ENCODE assay signal across 18 mouse cellular contexts in the genomic region with DNA sequence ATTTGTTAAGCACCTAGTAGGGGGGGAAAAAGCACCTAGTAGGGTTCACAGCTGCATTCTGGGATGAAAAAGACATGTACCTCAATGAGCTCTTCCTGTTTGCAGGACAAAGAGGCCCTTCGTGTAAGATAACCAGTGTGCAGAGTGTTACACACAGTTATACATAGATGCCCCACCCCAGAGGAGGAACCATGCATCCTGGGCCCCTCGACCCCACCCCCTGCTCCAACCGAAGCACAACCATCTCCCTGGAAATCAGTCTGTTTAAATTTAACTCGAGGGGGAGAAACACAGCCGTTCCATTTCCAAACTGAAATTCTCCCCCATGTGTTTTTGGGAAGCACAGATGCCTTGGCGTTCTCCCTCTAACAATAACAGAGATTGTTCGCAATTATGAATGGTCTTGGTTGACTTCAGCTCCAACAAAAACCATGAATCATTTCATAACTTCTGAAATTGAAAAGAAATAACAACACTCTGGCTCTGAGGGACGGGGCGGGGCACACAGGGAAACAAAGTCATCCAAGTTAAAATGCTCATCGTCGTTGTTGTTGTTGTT. TPM values are rescaled to one million over a fixed set of nuclear protein-coding genes. Genes with fewer than 3 reads are reported as not detected.
DNase-seq lines count a peak whose midpoint lies in the region; ATAC-seq and TF ChIP-seq lines count a peak whose summit lies in the region.
"Had no signal": no experiment of that assay in that cellular context is flagged by ENCODE, and none has a peak within 500 bp of the region (broad histone marks: within the 10 kb centered on the region; RNA-seq: fewer than 3 reads in every experiment).

No protein-coding gene starts in this region.

- no peaks in the 10 kb centered on the region for H3K36me3 ChIP-seq in forebrain, postnatal 0 days (ENCODE audit: insufficient read depth)
- peaks cover 15% of the 10 kb centered on the region; the same call in 1 of the 2 replicates for H3K36me3 ChIP-seq in forebrain, embryonic 13.5 days (ENCODE audit: poor library complexity, severe bottlenecking)
- H3K36me3 ChIP-seq in kidney, adult 2 months (ENCODE audit: control insufficient read depth, insufficient read depth, low read length), result no peaks in the 10 kb centered on the region
- H3K36me3 ChIP-seq: heart, embryonic 13.5 days had no signal

- WGBS in forebrain, postnatal 0 days, result 61% methylated on average over 11 of the region's 11 CpGs
- 89% methylated on average over 11 of the region's 11 CpGs for WGBS in forebrain, embryonic 13.5 days
- 51% methylated on average over 11 of the region's 11 CpGs for WGBS in kidney, adult 2 months

- no peaks in the 10 kb centered on the region for H3K27me3 ChIP-seq in forebrain, postnatal 0 days (ENCODE audit: insufficient read depth, low read length)
- H3K27me3 ChIP-seq in forebrain, embryonic 13.5 days, result no peaks in the 10 kb centered on the region
- H3K27me3 ChIP-seq in kidney, adult 2 months (replicated peaks; ENCODE audit: control insufficient read depth, insufficient read depth, low read length), result no peaks in the 10 kb centered on the region
- H3K27me3 ChIP-seq: heart, embryonic 13.5 days had no signal

- H3K4me2 ChIP-seq in forebrain, postnatal 0 days (ENCODE audit: low read depth), result no peak overlapping the region
- no peak overlapping the region for H3K4me2 ChIP-seq in forebrain, embryonic 13.5 days
- H3K4me2 ChIP-seq: heart, embryonic 13.5 days had no signal

- TF ChIP-seq POLR2A in kidney, adult 2 months (IDR thresholded peaks at IDR 0.05; ENCODE audit: low read depth, low read length), result no peak

- H3K27ac ChIP-seq in forebrain, postnatal 0 days (ENCODE audit: low read depth, low read length), result no peak overlapping the region
- H3K27ac ChIP-seq in forebrain, embryonic 13.5 days, result no peak overlapping the region
- H3K27ac ChIP-seq in kidney, adult 2 months (ENCODE audit: insufficient read depth, low read depth, low read length), result no peak overlapping the region
- H3K27ac ChIP-seq: heart, embryonic 13.5 days had no signal

- H3K9ac ChIP-seq in forebrain, postnatal 0 days, result no peak overlapping the region
- H3K9ac ChIP-seq in forebrain, embryonic 13.5 days, result no peak overlapping the region
- H3K9ac ChIP-seq: heart, embryonic 13.5 days; liver, postnatal 0 days had no signal

- DNase-seq in forebrain, postnatal 0 days, result peak; percentile 36
- DNase-seq in kidney, postnatal 10 days, result peak; percentile 13
- DNase-seq in kidney, adult 2 months, result no peak
- peak; percentile 75 for DNase-seq in brain, adult 2 months (ENCODE audit: low read depth, low spot score)
- peak; percentile 62 for DNase-seq in layer of hippocampus, adult 9-11 months
- DNase-seq in right cerebral cortex, adult 2 months (ENCODE audit: low spot score in 2 of 2), result no peak
- no peak for DNase-seq in urinary bladder, adult 18-20 months (ENCODE audit: low spot score in 2 of 2)
- DNase-seq: adrenal gland, postnatal 25 days; cerebellum, adult 9-10 months; gastrocnemius, postnatal 14 days; liver; liver, postnatal 0 days; lung, postnatal 14 days; right cerebral cortex, postnatal 14 days had no signal

- ATAC-seq in forebrain, postnatal 0 days, result no peak
- ATAC-seq in forebrain, embryonic 13.5 days, result no peak
- ATAC-seq: liver, postnatal 0 days had no signal

- no peak overlapping the region for H3K4me3 ChIP-seq in forebrain, postnatal 0 days (ENCODE audit: low read depth, low read length)
- H3K4me3 ChIP-seq in forebrain, embryonic 13.5 days, result no peak overlapping the region
- no peak overlapping the region for H3K4me3 ChIP-seq in kidney, adult 2 months (ENCODE audit: insufficient read depth, low read depth, low read length)
- H3K4me3 ChIP-seq: heart, embryonic 13.5 days had no signal

- no peak for TF ChIP-seq CTCF in forebrain, postnatal 0 days (IDR thresholded peaks at IDR 0.05; ENCODE audit: low read depth)
- TF ChIP-seq CTCF in kidney, adult 2 months (conservative IDR thresholded peaks at IDR 0.05; ENCODE audit: insufficient read depth, insufficient read length, low read depth, low read length), result no peak

- H3K4me1 ChIP-seq in forebrain, postnatal 0 days (ENCODE audit: insufficient read depth), result no peaks in the 10 kb centered on the region
- 0 out of 2 replicates have a peak, but pooled peaks cover 15% of the 10 kb centered on the region for H3K4me1 ChIP-seq in forebrain, embryonic 13.5 days
- no peaks in the 10 kb centered on the region for H3K4me1 ChIP-seq in kidney, adult 2 months (ENCODE audit: control insufficient read depth, insufficient read depth, low read length)

- no peaks in the 10 kb centered on the region for H3K9me3 ChIP-seq in forebrain, postnatal 0 days (ENCODE audit: low read length)
- no peaks in the 10 kb centered on the region for H3K9me3 ChIP-seq in forebrain, embryonic 13.5 days (replicated peaks)
- H3K9me3 ChIP-seq: heart, embryonic 13.5 days had no signal

RNA-seq across cellular contexts. Expression of gene Gnao1, which starts 42.4 kb away (rescaled TPM):
- total RNA-seq in forebrain, postnatal 0 days (2014; rRNA removed), result 273 and 314 TPM in 2 replicates
- polyA plus RNA-seq in forebrain, postnatal 0 days (2015; fragmentation: Nextera tagmentation; extraction: Ambion mirVana), result 239 and 301 TPM in 2 replicates
- polyA plus RNA-seq in forebrain, embryonic 13.5 days (2015; fragmentation: Nextera tagmentation; extraction: Ambion mirVana), result 86.2 and 99.4 TPM in 2 replicates
- 4.6 and 4.9 TPM in 2 replicates for polyA plus RNA-seq in kidney, adult 2 months (2012; rRNA removed)
- total RNA-seq: hematopoietic stem cell, adult 5-6 weeks; megakaryocyte-erythroid progenitor cell, adult 5-6 weeks had no signal

Comparison
In these comparisons a context has a peak if more than half of its experiments do, and no peak if none do; other contexts are left out.
1. DNase-seq: peak in forebrain, postnatal 0 days (single experiment), kidney, postnatal 10 days (single experiment), brain, adult 2 months (single experiment) and layer of hippocampus, adult 9-11 months (single experiment); none in kidney, adult 2 months (single experiment), right cerebral cortex, adult 2 months (0 of 2) and urinary bladder, adult 18-20 months (0 of 2).
2. RNA of gene Gnao1, which starts 42.4 kb away (polyA plus RNA-seq): 239 to 301 TPM in forebrain, postnatal 0 days and 86.2 to 99.4 TPM in forebrain, embryonic 13.5 days; 4.6 to 4.9 TPM in kidney, adult 2 months; every median in the first group is over 10 times any median in the second.